Mouse (Mus musculus) stomach, embryonic 16.5 days (tissue): Measurements from ENCODE around the gene Atp11a. TPM values are rescaled to one million over a fixed set of nuclear protein-coding genes. Genes with fewer than 3 reads are reported as not detected.

Source experiments
- ATAC-seq: fragments of 200-750 bp; cut with Nextera tagmentation; 2 replicates; pipeline ENCODE4 v1.8.0; 2017; ENCODE audit warnings: moderate number of reproducible peaks, moderate TSS enrichment; ENCODE audit not compliant: insufficient read depth, low FRiP score
- H3K27ac ChIP-seq: fragments of 300-500 bp; sonication (generic); 2 replicates; pipeline ENCODE4 v1.5.1; 2014; ENCODE audit warnings: low read length
- H3K27me3 ChIP-seq: fragments of 300-500 bp; sonication (generic); 2 replicates; pipeline ENCODE4 v1.6.1; 2014; ENCODE audit warnings: low read length, control low read depth, mixed read lengths; ENCODE audit not compliant: control insufficient read depth, insufficient read depth
- H3K36me3 ChIP-seq: fragments of 300-500 bp; sonication (generic); 2 replicates; pipeline ENCODE4 v1.6.1; 2014; ENCODE audit warnings: low read length; ENCODE audit not compliant: control insufficient read depth, insufficient read depth
- H3K4me1 ChIP-seq: fragments of 300-500 bp; sonication (generic); 2 replicates; pipeline ENCODE4 v1.6.1; 2014; ENCODE audit warnings: low read length, control low read depth, mixed read lengths; ENCODE audit not compliant: control insufficient read depth, insufficient read depth
- H3K4me2 ChIP-seq: fragments of 300-500 bp; sonication (generic); 2 replicates; pipeline ENCODE4 v1.6.1; 2014; ENCODE audit warnings: low read depth, low read length, mixed read lengths
- H3K4me3 ChIP-seq: fragments of 300-500 bp; sonication (generic); replicated peaks from 2 replicates; pipeline ENCODE4 v1.5.1; 2014; ENCODE audit warnings: mild to moderate bottlenecking, low read length
- H3K9ac ChIP-seq: fragments of 300-500 bp; sonication (generic); 2 replicates; pipeline ENCODE4 v1.6.1; 2014; ENCODE audit warnings: low read length
- H3K9me3 ChIP-seq: fragments of 300-500 bp; sonication (generic); replicated peaks from 2 replicates; pipeline ENCODE4 v1.6.1; 2016; ENCODE audit warnings: low read length, control low read depth; ENCODE audit not compliant: control insufficient read depth
- WGBS: fragments of 180-500 bp; shearing (Covaris S2); extraction: QIAGEN DNeasy Blood & Tissue Kit; methylation state at CpG from one replicate; pipeline ENCODE4 v1.1.7; 2014; 5-methylcytosine and 5-hydroxymethylcytosine counted together
- polyA plus RNA-seq: library from polyadenylated mRNA; unstranded; fragments of >200 nt; fragmentation: Nextera tagmentation; extraction: Ambion mirVana; gene quantifications from 2 replicates; pipeline ENCODE4 v1.2.1, GENCODE M21; 2015

Gene Atp11a
- polyA plus RNA-seq, 1 experiment from 2014 or later: 12.4 TPM

DNA sequence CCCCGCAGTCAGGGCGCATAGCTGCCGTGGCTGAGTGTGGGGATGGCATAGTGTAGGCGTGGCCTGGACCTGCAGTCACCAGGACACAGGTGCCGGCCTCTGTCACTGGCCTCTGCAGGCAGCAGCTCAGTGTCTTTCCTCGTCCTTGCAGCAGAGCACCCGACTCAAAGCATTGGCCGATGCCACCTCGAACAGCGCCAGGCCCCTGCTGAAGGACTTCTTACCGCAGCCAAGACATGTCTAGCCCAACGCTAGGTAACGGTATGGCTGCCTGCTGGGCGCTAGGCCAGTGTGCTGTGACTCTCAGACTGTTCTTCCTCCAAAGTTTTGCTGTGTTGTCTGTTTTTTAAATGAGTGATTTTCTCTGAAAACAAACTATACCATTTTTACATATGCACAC is 106.8 kb downstream of the Atp11a start:
- ATAC-seq: no peak
- Histone ChIP-seq H3K9ac (no peak overlapping the region), H3K4me2 (no peak overlapping the region), H3K36me3 (0 out of 2 replicates have a peak, but pooled peaks cover 3% of the 10 kb centered on the region), H3K9me3 (no peaks in the 10 kb centered on the region), H3K4me3 (no peak overlapping the region), H3K4me1 (no peaks in the 10 kb centered on the region), H3K27ac (no peak overlapping the region), H3K27me3 (no peaks in the 10 kb centered on the region)
- WGBS: 84% methylated on average over 14 of the region's 14 CpGs

DNA sequence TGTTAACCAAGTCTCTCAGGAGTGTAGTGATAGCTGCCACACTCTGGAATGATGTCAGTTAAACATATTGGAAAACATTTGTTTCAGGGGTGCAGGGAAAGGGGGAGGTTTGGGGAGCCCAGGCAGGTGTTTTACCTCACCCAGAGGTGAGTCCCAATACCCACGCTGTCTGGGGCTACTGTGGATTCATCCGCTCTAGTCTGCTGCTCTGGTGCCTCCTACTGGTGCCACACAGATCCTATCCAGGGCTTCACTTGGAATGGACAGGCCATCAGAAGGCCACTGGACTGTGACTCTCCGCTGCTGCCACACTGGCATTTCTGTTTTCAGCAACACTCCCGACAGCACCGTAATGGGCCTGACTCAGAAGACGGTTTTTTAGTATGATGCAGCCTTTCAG is 109.0 kb downstream of the Atp11a start:
- Histone ChIP-seq H3K4me3 (no peak overlapping the region), H3K36me3 (0 out of 2 replicates have a peak, but pooled peaks cover 3% of the 10 kb centered on the region), H3K9me3 (no peaks in the 10 kb centered on the region), H3K27me3 (no peaks in the 10 kb centered on the region), H3K4me2 (no peak overlapping the region), H3K27ac (no peak overlapping the region), H3K4me1 (no peaks in the 10 kb centered on the region), H3K9ac (no peak overlapping the region)
- no peak for ATAC-seq
- WGBS: 81% methylated on average over 6 of the region's 6 CpGs

DNA sequence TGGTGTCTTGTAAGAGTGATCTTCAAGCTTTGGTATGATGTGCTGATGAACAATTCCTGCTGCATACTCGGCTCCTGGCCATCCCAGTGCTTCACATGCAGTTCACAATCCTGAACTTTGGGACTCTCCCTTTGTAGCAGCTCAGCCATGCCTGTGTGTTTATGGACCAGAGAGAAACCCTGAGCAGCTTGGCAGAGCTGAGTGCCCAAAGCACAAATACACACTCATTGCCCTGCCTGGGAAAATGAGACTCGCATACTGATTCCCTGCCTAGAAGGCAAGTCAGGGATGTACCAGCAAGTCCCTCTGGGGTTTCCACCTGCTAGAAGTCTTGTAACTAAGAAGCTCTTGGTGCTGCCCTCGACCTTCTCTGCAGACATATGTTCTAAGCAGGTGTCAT is 112.8 kb downstream of the Atp11a start:
- Histone ChIP-seq H3K27ac (no peak overlapping the region), H3K9me3 (no peaks in the 10 kb centered on the region), H3K4me3 (no peak overlapping the region), H3K36me3 (no peaks in the 10 kb centered on the region), H3K4me2 (no peak overlapping the region), H3K27me3 (peaks cover 3% of the 10 kb centered on the region; the same call in 1 of the 2 replicates), H3K4me1 (0 out of 2 replicates have a peak, but pooled peaks cover 2% of the 10 kb centered on the region), H3K9ac (no peak overlapping the region)
- WGBS: 68% methylated on average over 3 of the region's 3 CpGs
- no peak for ATAC-seq

DNA sequence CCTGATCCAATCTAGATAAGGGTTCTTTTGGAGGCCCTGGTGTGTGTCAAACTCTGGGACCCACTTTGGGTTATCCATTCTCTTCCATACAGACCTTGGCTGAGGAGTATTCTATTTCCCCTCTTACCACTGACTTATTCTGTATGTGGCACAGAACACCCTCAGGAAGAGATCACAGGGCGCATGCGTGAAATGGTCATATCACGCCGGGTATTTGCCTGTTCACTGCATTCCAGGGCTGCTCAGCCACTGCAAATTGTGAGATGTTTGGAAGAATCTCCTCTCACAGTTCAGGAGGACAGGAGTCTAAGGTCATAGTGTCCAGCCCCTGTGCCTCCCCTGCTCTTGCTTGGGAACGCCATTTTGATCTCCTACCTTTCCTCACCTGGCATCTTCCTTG is 113.8 kb downstream of the Atp11a start:
- 87% methylated on average over 5 of the region's 5 CpGs for WGBS
- Histone ChIP-seq H3K36me3 (no peaks in the 10 kb centered on the region), H3K27me3 (peaks cover 3% of the 10 kb centered on the region; the same call in 1 of the 2 replicates), H3K9ac (no peak overlapping the region), H3K4me1 (0 out of 2 replicates have a peak, but pooled peaks cover 2% of the 10 kb centered on the region), H3K4me2 (no peak overlapping the region), H3K9me3 (no peaks in the 10 kb centered on the region), H3K4me3 (no peak overlapping the region), H3K27ac (no peak overlapping the region)
- ATAC-seq: no peak

DNA sequence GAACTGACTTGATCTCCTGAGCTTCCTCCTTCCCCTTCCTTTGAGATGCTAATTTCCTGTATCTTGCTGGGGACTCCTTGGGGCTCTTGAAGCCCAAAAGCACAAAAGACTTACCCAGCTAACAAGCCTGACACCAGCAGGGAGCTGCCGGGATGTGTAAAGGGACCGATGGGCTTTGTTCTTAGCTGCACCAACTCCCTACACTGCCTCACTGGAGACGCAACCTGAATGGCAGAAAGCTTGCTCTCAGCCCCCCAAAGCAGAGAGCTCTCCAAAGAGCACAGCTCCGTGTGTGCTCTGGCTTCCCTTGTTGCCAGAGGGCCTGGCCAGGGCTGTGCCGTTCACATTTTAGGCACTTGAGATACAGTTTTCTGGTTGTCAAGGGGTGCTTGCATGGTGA is 114.6 kb downstream of the Atp11a start:
- no peak overlapping the region for H3K9ac ChIP-seq
- no peak for ATAC-seq
- H3K4me1 ChIP-seq: 0 out of 2 replicates have a peak, but pooled peaks cover 2% of the 10 kb centered on the region
- no peaks in the 10 kb centered on the region for H3K36me3 ChIP-seq
- H3K9me3 ChIP-seq: no peaks in the 10 kb centered on the region
- no peak overlapping the region for H3K27ac ChIP-seq
- H3K27me3 ChIP-seq: peaks cover 3% of the 10 kb centered on the region; the same call in 1 of the 2 replicates
- no peak overlapping the region for H3K4me2 ChIP-seq
- no peak overlapping the region for H3K4me3 ChIP-seq
- WGBS: 11% methylated on average over 5 of the region's 5 CpGs

DNA sequence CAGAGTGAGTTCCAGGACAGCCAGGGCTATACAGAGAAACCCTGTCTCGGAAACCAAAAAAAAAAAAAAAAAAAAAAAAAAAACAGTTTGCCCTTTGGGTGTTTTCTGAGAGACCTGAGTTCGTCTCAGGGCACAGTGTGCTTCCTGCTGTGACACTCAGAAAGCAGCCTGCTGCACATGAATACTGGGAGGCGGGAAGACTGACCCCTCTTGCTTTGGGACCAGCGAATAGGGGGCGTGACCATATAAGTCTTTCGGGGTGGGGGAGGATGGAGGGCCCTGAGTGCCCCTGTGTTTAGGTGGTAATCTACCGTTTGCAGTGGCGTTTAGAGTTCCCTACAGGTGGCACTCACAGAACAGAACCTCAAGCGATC is 116.2 kb downstream of the Atp11a start:
- peak overlapping the region; percentile 59; the same call in 1 of the 2 replicates for H3K9ac ChIP-seq

DNA sequence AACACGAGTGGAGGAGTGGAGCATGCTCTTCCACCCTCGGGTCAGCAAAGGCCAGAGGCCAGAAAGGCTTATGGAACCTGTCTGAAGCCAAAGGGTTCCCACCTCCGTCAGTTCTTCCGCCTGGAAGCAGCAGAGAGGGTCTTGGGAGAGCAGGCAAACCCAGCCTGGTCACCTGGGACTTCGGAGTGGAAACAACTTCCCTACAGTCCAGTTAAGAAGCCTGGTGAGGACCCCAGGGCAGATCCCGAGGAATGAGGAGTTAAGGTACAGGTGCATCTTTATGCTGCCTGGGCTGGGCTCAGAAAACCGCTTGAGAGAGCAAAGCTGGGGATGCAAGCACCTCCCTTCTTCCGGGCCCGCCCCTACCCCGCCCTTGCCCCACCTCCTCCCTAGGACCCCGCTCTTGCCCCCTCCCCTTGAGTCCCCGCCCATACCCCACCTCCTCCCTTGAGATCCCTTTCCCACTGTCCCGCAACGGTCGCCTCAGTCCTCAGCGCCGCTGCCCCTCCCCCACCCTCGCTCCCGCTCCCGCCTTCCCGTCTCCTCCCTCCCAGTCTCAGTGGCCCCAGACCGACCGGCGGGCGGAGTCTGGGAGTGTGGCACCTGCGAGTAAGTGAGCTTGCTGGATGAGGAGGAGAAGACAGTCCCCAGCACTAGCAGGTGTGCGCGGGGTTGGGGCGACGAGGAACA is 116.7 kb downstream of the Atp11a start, which contains the start of gene Mcf2l:
Gene Mcf2l (plus strand): TSS at position 450 of the 690 bp plus-strand sequence.
- H3K4me2 ChIP-seq: peak within 1 kb of the TSS; percentile 85
- no peaks in the 10 kb centered on the region for H3K9me3 ChIP-seq
- peak within 1 kb of the TSS; percentile 59 for H3K9ac ChIP-seq
- no peaks in the 10 kb centered on the region for H3K36me3 ChIP-seq
- H3K27ac ChIP-seq: no peak within 1 kb of the TSS
- peak; percentile 84 for ATAC-seq
- peak within 1 kb of the TSS; percentile 58 for H3K4me3 ChIP-seq
- WGBS: under 1% methylated on average over 27 of the region's 30 CpGs
- H3K27me3 ChIP-seq: peaks cover 3% of the 10 kb centered on the region; the same call in 1 of the 2 replicates
- 0 out of 2 replicates have a peak, but pooled peaks cover 2% of the 10 kb centered on the region for H3K4me1 ChIP-seq

More for the DNA sequence above, 116.2 kb downstream of the Atp11a start:
- WGBS: 5% methylated on average over 9 of the region's 9 CpGs
- Histone ChIP-seq H3K4me3 (peak overlapping the region; percentile 58), H3K36me3 (no peaks in the 10 kb centered on the region), H3K27me3 (peaks cover 3% of the 10 kb centered on the region; the same call in 1 of the 2 replicates), H3K4me1 (0 out of 2 replicates have a peak, but pooled peaks cover 2% of the 10 kb centered on the region), H3K4me2 (peak overlapping the region; percentile 85), H3K9me3 (no peaks in the 10 kb centered on the region), H3K27ac (no peak overlapping the region)
- no peak for ATAC-seq

DNA sequence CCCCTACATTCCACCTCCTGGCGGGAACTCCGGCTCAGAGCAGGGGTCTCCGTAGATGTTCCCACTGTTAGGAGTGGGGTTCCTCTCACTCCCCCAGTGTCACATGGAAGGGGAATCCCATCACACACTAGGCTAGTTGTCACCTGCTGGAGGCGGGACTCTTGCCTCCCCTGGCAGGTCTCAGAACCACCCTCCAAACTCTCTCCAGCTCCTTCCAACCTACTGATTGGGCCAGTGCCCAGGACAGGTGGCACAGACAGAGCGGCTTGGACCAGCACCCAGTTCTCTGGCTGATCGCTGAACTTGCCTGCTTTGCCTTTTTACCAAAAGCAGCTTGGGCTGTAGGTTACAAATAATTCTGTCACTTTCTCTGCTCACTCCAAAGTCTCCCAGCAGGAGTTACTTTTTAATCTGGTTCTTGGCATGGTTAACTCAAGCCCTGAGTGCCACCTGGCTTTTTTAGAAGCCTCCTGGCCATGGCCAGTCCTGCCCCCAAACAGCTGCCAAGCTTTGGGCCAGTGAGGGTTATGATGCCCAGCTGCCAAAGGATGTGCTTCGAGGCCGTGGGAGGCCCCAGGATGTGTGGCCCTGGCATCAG is 117.5 kb downstream of the Atp11a start:
- Histone ChIP-seq H3K36me3 (no peaks in the 10 kb centered on the region), H3K4me3 (peak overlapping the region; percentile 58), H3K4me2 (peak overlapping the region; percentile 85), H3K27me3 (peaks cover 3% of the 10 kb centered on the region; the same call in 1 of the 2 replicates), H3K27ac (no peak overlapping the region), H3K4me1 (0 out of 2 replicates have a peak, but pooled peaks cover 2% of the 10 kb centered on the region), H3K9ac (peak overlapping the region; percentile 59), H3K9me3 (no peaks in the 10 kb centered on the region)
- 20% methylated on average over 8 of the region's 8 CpGs for WGBS
- ATAC-seq: 0 out of 2 replicates have a peak, but pooled peaks have one; percentile 6

DNA sequence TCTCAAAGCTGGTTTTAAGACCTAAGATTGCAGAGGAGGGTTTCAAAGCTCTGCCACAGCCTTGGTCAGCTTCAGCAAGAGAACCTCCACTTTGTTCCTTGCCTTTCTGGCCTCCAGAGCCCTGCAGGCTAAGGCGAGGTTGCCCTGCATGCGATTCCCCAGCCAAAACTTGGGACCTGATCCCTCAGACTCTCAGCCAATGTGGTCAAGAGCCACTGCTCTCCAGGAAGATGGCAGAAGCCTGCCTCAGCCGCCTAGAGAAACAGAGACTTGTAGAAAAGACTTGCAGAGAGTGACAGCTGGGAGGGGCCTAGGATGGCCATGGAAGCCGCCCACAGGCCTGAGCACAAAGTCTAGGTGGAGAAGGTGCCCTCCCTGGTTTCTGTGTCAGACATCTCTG is 118.2 kb downstream of the Atp11a start:
- 0 out of 2 replicates have a peak, but pooled peaks cover 2% of the 10 kb centered on the region for H3K4me1 ChIP-seq
- no peak for ATAC-seq
- H3K9ac ChIP-seq: no peak overlapping the region
- WGBS: 76% methylated on average over 4 of the region's 4 CpGs
- peaks cover 3% of the 10 kb centered on the region; the same call in 1 of the 2 replicates for H3K27me3 ChIP-seq
- no peaks in the 10 kb centered on the region for H3K36me3 ChIP-seq
- H3K27ac ChIP-seq: no peak overlapping the region
- H3K4me2 ChIP-seq: no peak overlapping the region
- H3K9me3 ChIP-seq: no peaks in the 10 kb centered on the region
- no peak overlapping the region for H3K4me3 ChIP-seq
